Mouse (Mus musculus) cerebellum, adult 11-12 months (tissue): ENCODE data around the gene Zfp711.

Source experiments
- DNase-seq: peaks from one replicate; pipeline ENCODE4 v3.0.0; 2022

Gene Zfp711

DNA sequence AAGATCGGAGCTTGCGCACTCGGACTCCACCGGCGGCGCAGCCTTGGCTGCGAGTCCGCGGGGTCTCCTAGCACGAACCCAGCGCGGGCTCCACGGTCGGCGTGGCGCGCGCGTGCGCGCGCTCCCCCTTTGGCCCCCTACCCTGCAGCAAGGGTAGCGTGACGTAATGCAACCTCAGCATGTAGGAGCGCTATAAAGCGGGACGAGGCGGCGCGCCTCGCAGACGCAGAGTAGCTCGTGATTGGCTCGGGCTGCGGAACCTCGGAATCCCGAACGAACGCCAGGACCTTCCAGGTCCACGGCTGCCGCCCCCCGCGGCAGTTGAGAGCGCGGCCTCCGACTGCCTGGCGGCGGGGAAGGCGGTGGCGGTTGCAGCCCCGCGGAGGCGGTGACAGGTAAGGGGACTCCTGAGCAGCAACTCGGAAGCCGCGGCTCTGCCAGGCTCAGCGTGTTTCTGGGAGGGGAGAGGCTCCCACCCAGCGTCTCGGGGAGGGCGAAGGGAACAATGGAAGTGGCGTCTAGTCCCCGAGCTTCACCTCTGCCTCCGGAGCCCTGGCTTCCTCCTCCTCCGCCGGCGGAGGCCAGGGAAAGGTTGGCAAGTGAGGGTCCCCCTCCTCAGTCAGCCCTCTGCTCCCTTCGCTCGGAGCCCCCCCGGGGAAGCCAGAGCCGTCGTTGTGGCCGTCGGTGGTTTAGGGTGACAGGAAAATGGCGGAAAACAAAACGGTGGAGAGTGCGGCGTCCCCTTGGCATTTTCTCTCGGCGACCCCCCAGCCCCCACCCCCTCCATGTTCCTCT is at the start of gene Zfp711:
Zfp711 (plus strand) TSS at position 16 of the 795 bp plus-strand sequence.
- peak; percentile 67 for DNase-seq

DNA sequence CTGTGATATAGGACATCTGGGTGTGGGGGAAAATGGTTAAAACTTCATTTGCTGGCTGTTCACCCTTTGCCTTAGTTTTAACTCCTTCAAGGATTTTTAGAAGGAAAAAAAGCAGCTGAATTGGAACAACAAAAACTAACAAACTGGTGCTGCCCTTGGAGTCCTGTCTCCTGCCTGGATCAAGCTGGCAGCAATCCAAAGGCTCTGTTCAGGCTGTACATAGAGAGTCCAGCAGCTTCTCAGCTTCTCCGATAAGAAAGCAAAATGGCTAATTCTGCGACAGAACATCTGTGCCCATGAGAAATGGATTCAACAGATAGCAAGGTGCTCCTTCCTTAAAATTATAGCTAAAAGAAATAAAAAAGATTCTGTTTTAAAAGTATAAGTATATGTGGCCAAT is 32.6 kb upstream of the Zfp711 start:
- DNase-seq: no peak

GRCm38 (mm10) chrX:112601306-112602120 is 1.2 kb downstream of the Zfp711 start:
- peak; percentile 36 for DNase-seq

DNA sequence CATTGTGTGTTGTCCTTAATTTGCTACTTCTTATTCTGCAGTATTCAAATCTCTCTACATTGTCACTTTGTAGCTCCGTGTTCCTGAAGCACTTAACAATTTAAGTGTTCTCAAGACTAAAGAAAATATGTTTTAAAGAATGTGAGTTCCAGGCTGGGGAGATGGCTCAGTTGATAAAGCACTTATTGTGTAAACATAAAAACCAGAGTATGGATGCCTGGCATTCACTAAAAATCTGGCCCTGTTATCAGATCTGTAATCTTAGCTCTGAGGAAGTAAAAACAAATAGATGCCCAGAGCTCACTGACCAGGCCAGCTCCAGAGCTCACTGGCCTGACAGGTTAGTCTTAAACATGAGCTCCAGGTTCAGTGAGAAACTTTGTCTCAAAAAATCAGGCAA is 75.2 kb downstream of the Zfp711 start:
- DNase-seq: no peak

- DNase-seq: no peak
Observed at GRCm38 (mm10) chrX:112680605-112681004, 80.3 kb downstream of the Zfp711 start.
